Mouse (Mus musculus) limb, embryonic 14.5 days (tissue): ENCODE results near the gene Pced1b. TPM values are rescaled to one million over a fixed set of nuclear protein-coding genes. Genes with fewer than 3 reads are reported as not detected.

Source experiments
- ATAC-seq: fragments of 200-750 bp; cut with Nextera tagmentation; 2 replicates; pipeline ENCODE4 v1.8.0; 2017; ENCODE audit warnings: low read depth, moderate number of reproducible peaks, moderate TSS enrichment; ENCODE audit not compliant: low FRiP score
- DNase-seq: peaks from one replicate; pipeline ENCODE4 v3.0.0-alpha.2; 2015; ENCODE audit warnings: low spot score
- H3K27ac ChIP-seq: fragments of 300-500 bp; sonication (generic); replicated peaks from 2 replicates; pipeline ENCODE4 v1.5.1; 2014; ENCODE audit warnings: low read depth, mild to moderate bottlenecking, low read length, moderate library complexity, mixed read lengths
- H3K27me3 ChIP-seq: fragments of 300-500 bp; sonication (generic); 2 replicates; pipeline ENCODE4 v1.6.1; 2014; ENCODE audit warnings: low read length, mixed read lengths; ENCODE audit not compliant: control insufficient read depth, insufficient read depth
- H3K36me3 ChIP-seq: fragments of 300-500 bp; sonication (generic); 2 replicates; pipeline ENCODE4 v1.6.1; 2014; ENCODE audit warnings: mild to moderate bottlenecking, low read length, moderate library complexity, mixed read lengths; ENCODE audit not compliant: control insufficient read depth, insufficient read depth
- H3K4me1 ChIP-seq: fragments of 300-500 bp; sonication (generic); 2 replicates; pipeline ENCODE4 v1.6.1; 2014; ENCODE audit warnings: antibody characterized with exemption, low read length, mixed read lengths; ENCODE audit not compliant: control insufficient read depth, insufficient read depth
- H3K4me2 ChIP-seq: fragments of 300-500 bp; sonication (generic); replicated peaks from 2 replicates; pipeline ENCODE4 v1.6.1; 2014; ENCODE audit warnings: low read depth, mild to moderate bottlenecking, low read length, moderate library complexity; ENCODE audit not compliant: severe bottlenecking
- H3K4me3 ChIP-seq: fragments of 300-500 bp; sonication (generic); replicated peaks from 2 replicates; pipeline ENCODE4 v1.5.1; 2014; ENCODE audit warnings: low read length
- H3K9ac ChIP-seq: fragments of 300-500 bp; sonication (generic); 2 replicates; pipeline ENCODE4 v1.6.1; 2014; ENCODE audit warnings: mild to moderate bottlenecking, low read depth, low read length, moderate library complexity; ENCODE audit not compliant: severe bottlenecking
- H3K9me3 ChIP-seq: fragments of 300-500 bp; sonication (generic); 2 replicates; pipeline ENCODE4 v1.6.1; 2016; ENCODE audit warnings: low read length; ENCODE audit not compliant: control insufficient read depth
- POLR2A ChIP-seq: fragments of 200-500 bp; IDR thresholded peaks from 2 replicates; pipeline ENCODE4 v1.8.0; 2012; ENCODE audit warnings: inconsistent platforms, mild to moderate bottlenecking, moderate library complexity, borderline replicate concordance; ENCODE audit not compliant: insufficient read depth, insufficient read length; ENCODE audit errors: extremely low read depth
- WGBS: fragments of 180-500 bp; shearing (Covaris S2); extraction: QIAGEN DNeasy Blood & Tissue Kit; methylation state at CpG from one replicate; pipeline ENCODE4 v1.1.7; 2014; 5-methylcytosine and 5-hydroxymethylcytosine counted together
- polyA plus RNA-seq, 2 experiments: library from polyadenylated mRNA; depleted of rRNA in 1 of 2; stranded (reverse) in 1 of 2; unstranded in 1 of 2; fragments of >200 nt; fragmentation: Nextera tagmentation in 1 of 2; extraction: Ambion mirVana in 1 of 2; gene quantifications; 2 replicates each; pipeline versions ENCODE4 v1.2.1 to v1.2.3; 2012 to 2014

Gene Pced1b
- polyA plus RNA-seq, 2 experiments, result 3.8 to 7.9 TPM

GRCm38 (mm10) chr15:97390778-97391177 lies 143.9 kb downstream of the Pced1b start:
- WGBS, result 90% methylated on average over 2 of the region's 2 CpGs
- no peak overlapping the region for H3K9ac ChIP-seq
- TF ChIP-seq POLR2A, result no peak
- no peak overlapping the region for H3K27ac ChIP-seq
- no peak overlapping the region for H3K4me3 ChIP-seq
- ATAC-seq (no peak), DNase-seq (no peak)
- H3K27me3 ChIP-seq, result no peaks in the 10 kb centered on the region
- H3K4me1 ChIP-seq, result peaks cover 3% of the 10 kb centered on the region; the same call in 1 of the 2 replicates
- H3K9me3 ChIP-seq, result no peaks in the 10 kb centered on the region
- H3K4me2 ChIP-seq, result no peak overlapping the region
- no peaks in the 10 kb centered on the region for H3K36me3 ChIP-seq

- H3K27ac ChIP-seq, result no peak overlapping the region
- no peak overlapping the region for H3K4me3 ChIP-seq
- 88% methylated on average over 2 of the region's 2 CpGs for WGBS
- no peaks in the 10 kb centered on the region for H3K9me3 ChIP-seq
- H3K4me2 ChIP-seq, result no peak overlapping the region
- TF ChIP-seq POLR2A, result no peak
- H3K27me3 ChIP-seq, result no peaks in the 10 kb centered on the region
- H3K4me1 ChIP-seq, result peaks cover 3% of the 10 kb centered on the region; the same call in 1 of the 2 replicates
- DNase-seq, result no peak
- no peak for ATAC-seq
- H3K9ac ChIP-seq, result no peak overlapping the region
- H3K36me3 ChIP-seq, result no peaks in the 10 kb centered on the region
Measured at GRCm38 (mm10) chr15:97391436-97391835, 144.5 kb downstream of the Pced1b start.

GRCm38 (mm10) chr15:97394561-97394960 lies 147.7 kb downstream of the Pced1b start:
- Histone ChIP-seq H3K4me3 (no peak overlapping the region), H3K27ac (0 out of 2 replicates have a peak overlapping the region, but pooled peaks have one; percentile 3), H3K27me3 (no peaks in the 10 kb centered on the region), H3K9me3 (no peaks in the 10 kb centered on the region), H3K9ac (no peak overlapping the region), H3K4me2 (no peak overlapping the region), H3K36me3 (no peaks in the 10 kb centered on the region), H3K4me1 (peaks cover 3% of the 10 kb centered on the region; the same call in 1 of the 2 replicates)
- WGBS, result 70% methylated on average over 12 of the region's 12 CpGs
- DNase-seq (peak; percentile 25), ATAC-seq (no peak)
- no peak for TF ChIP-seq POLR2A

GRCm38 (mm10) chr15:97396586-97397299 lies 149.8 kb downstream of the Pced1b start:
- H3K4me1 ChIP-seq, result peaks cover 3% of the 10 kb centered on the region; the same call in 1 of the 2 replicates
- H3K27ac ChIP-seq, result no peak overlapping the region
- no peak overlapping the region for H3K4me3 ChIP-seq
- no peaks in the 10 kb centered on the region for H3K9me3 ChIP-seq
- H3K27me3 ChIP-seq, result no peaks in the 10 kb centered on the region
- 90% methylated on average over 4 of the region's 4 CpGs for WGBS
- no peak for ATAC-seq
- no peak overlapping the region for H3K9ac ChIP-seq
- no peak for DNase-seq
- no peak overlapping the region for H3K4me2 ChIP-seq
- no peak for TF ChIP-seq POLR2A
- H3K36me3 ChIP-seq, result no peaks in the 10 kb centered on the region

- Histone ChIP-seq H3K9me3 (no peaks in the 10 kb centered on the region), H3K27ac (no peak overlapping the region), H3K4me1 (peaks cover 3% of the 10 kb centered on the region; the same call in 1 of the 2 replicates), H3K36me3 (no peaks in the 10 kb centered on the region), H3K27me3 (no peaks in the 10 kb centered on the region), H3K9ac (no peak overlapping the region), H3K4me2 (no peak overlapping the region), H3K4me3 (no peak overlapping the region)
- ATAC-seq (no peak), DNase-seq (no peak)
- no peak for TF ChIP-seq POLR2A
- WGBS, result 84% methylated on average over 2 of the region's 2 CpGs
Measured at GRCm38 (mm10) chr15:97397793-97398192, 150.9 kb downstream of the Pced1b start.
